Mouse (Mus musculus): Measurements from ENCODE around the gene Tgm7. TPM values are rescaled to one million over a fixed set of nuclear protein-coding genes. Genes with fewer than 3 reads are reported as not detected.

Gene Tgm7
- polyA plus RNA-seq, 1 experiment from 2014 or later, result not detected

- H3K4me3 ChIP-seq (ENCODE audit: low read length), result no peak overlapping the region
- WGBS, result 87% methylated on average over 3 of the region's 3 CpGs
- no peaks in the 10 kb centered on the region for H3K9me3 ChIP-seq (ENCODE audit: control insufficient read depth, low read length)
- H3K9ac ChIP-seq (ENCODE audit: low read depth, low read length), result no peak overlapping the region
- H3K4me2 ChIP-seq (ENCODE audit: low read length), result no peak overlapping the region
- H3K27ac ChIP-seq (ENCODE audit: low read depth, low read length), result no peak overlapping the region
- H3K27me3 ChIP-seq (replicated peaks; ENCODE audit: control insufficient read depth, insufficient read depth, low read length), result no peaks in the 10 kb centered on the region
- ATAC-seq, result no peak
- no peaks in the 10 kb centered on the region for H3K36me3 ChIP-seq (ENCODE audit: control insufficient read depth, insufficient read depth, low read length)
- H3K4me1 ChIP-seq (ENCODE audit: control insufficient read depth, insufficient read depth, low read depth, low read length), result no peaks in the 10 kb centered on the region
These were observed 21.1 kb downstream of the Tgm7 start for GRCm38 (mm10) chr2:121088507-121088906.

DNA sequence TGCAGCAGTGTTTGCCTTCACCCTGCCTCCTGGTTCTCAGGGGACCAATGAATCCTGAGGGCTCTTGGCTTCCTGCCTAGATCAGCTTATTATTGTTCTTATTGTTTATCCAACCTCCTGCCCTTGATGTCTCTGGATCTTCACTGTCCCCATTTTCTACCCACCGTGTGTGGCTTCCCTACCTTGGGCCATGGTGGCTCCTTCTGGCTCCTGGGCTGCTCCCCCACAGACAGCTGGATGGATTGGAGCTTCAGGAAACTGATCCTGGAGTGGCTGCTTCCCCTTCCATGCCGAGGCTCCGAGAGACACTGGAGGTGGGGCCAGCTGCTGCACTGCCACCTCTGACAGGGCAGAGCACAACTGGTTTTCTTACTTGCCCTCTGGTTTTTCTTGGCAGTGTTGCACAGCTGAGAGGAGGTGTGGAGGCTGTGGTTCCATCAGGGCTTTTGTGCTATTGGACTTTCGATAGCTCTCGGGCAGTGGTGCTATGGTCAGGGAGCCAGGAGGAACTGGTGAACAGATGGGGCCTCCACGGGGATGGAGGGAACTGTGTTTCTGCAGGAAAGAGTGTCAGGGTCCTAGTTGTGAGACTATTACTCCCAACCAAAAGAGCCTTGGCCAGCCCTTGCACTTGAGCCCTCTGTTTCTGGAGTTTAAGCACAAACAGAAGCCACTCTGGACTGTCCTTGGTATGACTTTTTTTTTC lies 24.0 kb downstream of the Tgm7 start, which contains the start of gene Tgm5:
Gene Tgm5, minus strand, starts transcription at position 362 of the 706 bp plus-strand sequence.
- WGBS, result 55% methylated on average over 6 of the region's 6 CpGs
- no peak within 1 kb of the TSS for H3K27ac ChIP-seq (ENCODE audit: low read depth, low read length)
- no peaks in the 10 kb centered on the region for H3K4me1 ChIP-seq (ENCODE audit: control insufficient read depth, insufficient read depth, low read depth, low read length)
- H3K27me3 ChIP-seq (replicated peaks; ENCODE audit: control insufficient read depth, insufficient read depth, low read length), result no peaks in the 10 kb centered on the region
- no peak within 1 kb of the TSS for H3K9ac ChIP-seq (ENCODE audit: low read depth, low read length)
- H3K4me2 ChIP-seq (ENCODE audit: low read length), result no peak within 1 kb of the TSS
- no peak for ATAC-seq
- H3K9me3 ChIP-seq (ENCODE audit: control insufficient read depth, low read length), result no peaks in the 10 kb centered on the region
- no peak within 1 kb of the TSS for H3K4me3 ChIP-seq (ENCODE audit: low read length)
- H3K36me3 ChIP-seq (ENCODE audit: control insufficient read depth, insufficient read depth, low read length), result no peaks in the 10 kb centered on the region

DNA sequence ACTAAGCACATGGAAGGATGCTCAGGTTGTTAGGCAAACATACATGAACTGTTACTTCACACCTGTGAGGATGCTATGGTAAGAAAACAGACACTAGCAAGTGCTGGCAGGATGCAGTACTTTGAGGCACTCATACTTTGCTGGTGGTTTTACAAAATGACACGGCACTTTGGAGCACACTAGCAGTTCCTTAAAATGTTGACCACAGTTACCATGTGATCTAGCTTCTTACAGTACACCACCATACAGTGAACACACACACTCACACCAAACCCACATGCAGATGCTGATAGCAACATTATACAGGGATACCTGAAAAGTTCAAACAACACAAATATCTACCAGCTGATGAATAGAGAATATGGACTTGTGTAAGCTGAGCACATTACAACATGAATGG lies 27.0 kb downstream of the Tgm7 start:
- no peak for ATAC-seq
- Histone ChIP-seq H3K9ac (ENCODE audit: low read depth, low read length) (no peak overlapping the region), H3K4me1 (ENCODE audit: control insufficient read depth, insufficient read depth, low read depth, low read length) (no peaks in the 10 kb centered on the region), H3K9me3 (ENCODE audit: control insufficient read depth, low read length) (no peaks in the 10 kb centered on the region), H3K36me3 (ENCODE audit: control insufficient read depth, insufficient read depth, low read length) (no peaks in the 10 kb centered on the region), H3K27me3 (replicated peaks; ENCODE audit: control insufficient read depth, insufficient read depth, low read length) (no peaks in the 10 kb centered on the region), H3K27ac (ENCODE audit: low read depth, low read length) (no peak overlapping the region), H3K4me2 (ENCODE audit: low read length) (no peak overlapping the region), H3K4me3 (ENCODE audit: low read length) (no peak overlapping the region)
- WGBS, result 85% methylated on average over 1 of the region's 1 CpGs

- 82% methylated on average over 7 of the region's 7 CpGs for WGBS
These were observed 34.8 kb downstream of the Tgm7 start for GRCm38 (mm10) chr2:121074747-121075146.

DNA sequence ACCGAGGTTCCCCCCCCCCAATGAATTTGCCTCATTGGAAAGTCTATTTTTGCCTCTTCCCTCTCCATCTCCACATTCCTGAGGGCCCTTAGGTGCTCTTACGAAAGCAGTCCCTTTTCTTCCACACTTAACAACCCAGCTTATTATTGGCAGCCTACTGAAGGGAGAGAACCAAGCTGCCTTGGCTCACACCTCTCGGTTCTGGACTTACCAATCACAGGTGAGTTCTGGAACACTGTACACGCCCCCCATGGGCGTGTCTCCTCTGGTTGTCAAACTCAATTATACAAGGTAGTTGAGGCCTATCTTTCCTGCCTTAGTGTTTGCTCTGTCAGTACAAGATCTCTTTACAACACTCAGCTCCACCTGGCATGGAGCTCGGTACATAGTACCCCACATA lies 37.7 kb downstream of the Tgm7 start:
- H3K27ac ChIP-seq (ENCODE audit: low read depth, low read length), result no peak overlapping the region
- no peaks in the 10 kb centered on the region for H3K9me3 ChIP-seq (ENCODE audit: control insufficient read depth, low read length)
- no peak for ATAC-seq

More at GRCm38 (mm10) chr2:121074747-121075146, 34.8 kb downstream of the Tgm7 start:
- no peak overlapping the region for H3K9ac ChIP-seq (ENCODE audit: low read depth, low read length)
- H3K4me2 ChIP-seq (ENCODE audit: low read length), result no peak overlapping the region
- H3K27me3 ChIP-seq (replicated peaks; ENCODE audit: control insufficient read depth, insufficient read depth, low read length), result no peaks in the 10 kb centered on the region
- H3K9me3 ChIP-seq (ENCODE audit: control insufficient read depth, low read length), result no peaks in the 10 kb centered on the region
- no peaks in the 10 kb centered on the region for H3K4me1 ChIP-seq (ENCODE audit: control insufficient read depth, insufficient read depth, low read depth, low read length)
- no peaks in the 10 kb centered on the region for H3K36me3 ChIP-seq (ENCODE audit: control insufficient read depth, insufficient read depth, low read length)
- no peak overlapping the region for H3K4me3 ChIP-seq (ENCODE audit: low read length)
- no peak for ATAC-seq
- H3K27ac ChIP-seq (ENCODE audit: low read depth, low read length), result no peak overlapping the region

GRCm38 (mm10) chr2:121069506-121069905 lies 40.1 kb downstream of the Tgm7 start:
- WGBS, result 69% methylated on average over 6 of the region's 6 CpGs
- H3K4me1 ChIP-seq (ENCODE audit: control insufficient read depth, insufficient read depth, low read depth, low read length), result no peaks in the 10 kb centered on the region
- H3K4me2 ChIP-seq (ENCODE audit: low read length), result no peak overlapping the region
- no peak for ATAC-seq
- H3K27ac ChIP-seq (ENCODE audit: low read depth, low read length), result no peak overlapping the region
- no peak overlapping the region for H3K9ac ChIP-seq (ENCODE audit: low read depth, low read length)
- no peaks in the 10 kb centered on the region for H3K9me3 ChIP-seq (ENCODE audit: control insufficient read depth, low read length)
- H3K4me3 ChIP-seq (ENCODE audit: low read length), result no peak overlapping the region
- no peaks in the 10 kb centered on the region for H3K36me3 ChIP-seq (ENCODE audit: control insufficient read depth, insufficient read depth, low read length)
- H3K27me3 ChIP-seq (replicated peaks; ENCODE audit: control insufficient read depth, insufficient read depth, low read length), result no peaks in the 10 kb centered on the region

More for the DNA sequence above, 37.7 kb downstream of the Tgm7 start:
- WGBS, result 83% methylated on average over 6 of the region's 6 CpGs
- Histone ChIP-seq H3K27me3 (replicated peaks; ENCODE audit: control insufficient read depth, insufficient read depth, low read length) (no peaks in the 10 kb centered on the region), H3K4me2 (ENCODE audit: low read length) (no peak overlapping the region), H3K36me3 (ENCODE audit: control insufficient read depth, insufficient read depth, low read length) (no peaks in the 10 kb centered on the region), H3K9ac (ENCODE audit: low read depth, low read length) (no peak overlapping the region), H3K4me1 (ENCODE audit: control insufficient read depth, insufficient read depth, low read depth, low read length) (no peaks in the 10 kb centered on the region), H3K4me3 (ENCODE audit: low read length) (no peak overlapping the region)

DNA sequence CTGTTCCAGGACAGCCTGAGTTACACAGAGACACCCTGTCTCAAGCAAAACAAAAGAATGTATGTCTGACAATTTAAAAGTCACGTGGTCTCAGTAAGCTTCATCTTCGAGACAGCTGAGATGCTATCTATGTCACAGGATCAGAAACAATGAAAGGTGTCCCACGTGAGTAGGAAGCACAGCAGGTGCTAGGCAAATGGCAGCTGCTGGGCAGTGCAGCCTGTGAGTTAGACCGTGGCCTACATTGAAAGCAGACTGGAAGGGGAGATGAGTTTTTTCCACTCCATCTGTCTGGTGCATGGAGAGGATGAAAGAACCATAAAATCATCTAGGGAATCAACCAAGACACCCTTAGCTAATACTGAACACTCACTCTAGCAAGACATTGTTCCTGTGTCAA lies 42.5 kb downstream of the Tgm7 start:
- 56% methylated on average over 4 of the region's 4 CpGs for WGBS
- Histone ChIP-seq H3K27me3 (replicated peaks; ENCODE audit: control insufficient read depth, insufficient read depth, low read length) (no peaks in the 10 kb centered on the region), H3K4me2 (ENCODE audit: low read length) (no peak overlapping the region), H3K4me3 (ENCODE audit: low read length) (no peak overlapping the region), H3K9ac (ENCODE audit: low read depth, low read length) (no peak overlapping the region), H3K9me3 (ENCODE audit: control insufficient read depth, low read length) (no peaks in the 10 kb centered on the region), H3K4me1 (ENCODE audit: control insufficient read depth, insufficient read depth, low read depth, low read length) (no peaks in the 10 kb centered on the region), H3K27ac (ENCODE audit: low read depth, low read length) (no peak overlapping the region), H3K36me3 (ENCODE audit: control insufficient read depth, insufficient read depth, low read length) (no peaks in the 10 kb centered on the region)
- ATAC-seq, result no peak

DNA sequence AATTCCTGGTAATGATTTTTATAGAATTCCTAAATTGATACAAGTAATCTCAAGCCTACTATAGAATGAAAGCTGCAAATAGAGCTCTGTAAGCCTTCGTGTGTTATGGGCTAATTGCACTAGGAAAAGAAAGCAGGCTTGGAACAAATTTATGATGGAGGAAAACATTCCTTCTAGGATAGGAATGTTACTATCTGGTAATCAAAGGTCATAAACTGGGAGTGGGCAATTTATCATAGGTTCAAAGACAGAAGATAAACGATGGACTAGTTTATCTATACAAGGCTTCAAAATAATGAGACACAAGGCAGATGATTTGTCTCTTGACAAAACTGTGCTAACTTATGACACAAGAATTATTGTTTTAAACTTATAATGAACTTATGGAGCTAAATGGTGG lies 48.3 kb downstream of the Tgm7 start:
- Histone ChIP-seq H3K4me2 (ENCODE audit: low read length) (no peak overlapping the region), H3K4me3 (ENCODE audit: low read length) (no peak overlapping the region), H3K4me1 (ENCODE audit: control insufficient read depth, insufficient read depth, low read depth, low read length) (no peaks in the 10 kb centered on the region), H3K27ac (ENCODE audit: low read depth, low read length) (no peak overlapping the region), H3K36me3 (ENCODE audit: control insufficient read depth, insufficient read depth, low read length) (no peaks in the 10 kb centered on the region), H3K27me3 (replicated peaks; ENCODE audit: control insufficient read depth, insufficient read depth, low read length) (no peaks in the 10 kb centered on the region), H3K9ac (ENCODE audit: low read depth, low read length) (no peak overlapping the region), H3K9me3 (ENCODE audit: control insufficient read depth, low read length) (no peaks in the 10 kb centered on the region)
- WGBS, result 91% methylated on average over 2 of the region's 2 CpGs
- no peak for ATAC-seq

DNA sequence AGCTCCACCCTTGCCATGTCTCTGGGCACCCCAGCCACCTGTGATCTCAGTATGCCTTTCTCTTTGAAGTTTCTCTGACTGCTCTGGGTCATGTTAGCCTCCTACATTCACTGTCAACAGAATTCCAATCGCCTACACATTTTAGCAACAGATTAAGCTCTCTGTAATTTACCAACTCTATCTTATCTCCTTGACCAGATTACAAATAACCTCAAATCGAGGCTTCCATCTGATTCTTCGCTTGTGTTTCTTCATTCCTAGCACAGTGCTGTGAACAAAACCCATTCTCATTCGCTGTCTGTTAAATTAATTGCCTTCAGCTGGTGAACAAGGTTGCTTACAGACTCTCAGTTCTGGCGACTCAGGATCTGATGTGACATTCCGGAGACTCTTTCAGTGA lies 51.6 kb downstream of the Tgm7 start:
- H3K27ac ChIP-seq (ENCODE audit: low read depth, low read length), result no peak overlapping the region
- 76% methylated on average over 6 of the region's 6 CpGs for WGBS

More for the DNA sequence above, 51.6 kb downstream of the Tgm7 start:
- no peak for ATAC-seq
- H3K4me1 ChIP-seq (ENCODE audit: control insufficient read depth, insufficient read depth, low read depth, low read length), result no peaks in the 10 kb centered on the region
- no peaks in the 10 kb centered on the region for H3K36me3 ChIP-seq (ENCODE audit: control insufficient read depth, insufficient read depth, low read length)
- no peaks in the 10 kb centered on the region for H3K27me3 ChIP-seq (replicated peaks; ENCODE audit: control insufficient read depth, insufficient read depth, low read length)
- H3K9me3 ChIP-seq (ENCODE audit: control insufficient read depth, low read length), result no peaks in the 10 kb centered on the region
- no peak overlapping the region for H3K9ac ChIP-seq (ENCODE audit: low read depth, low read length)
- no peak overlapping the region for H3K4me2 ChIP-seq (ENCODE audit: low read length)
- H3K4me3 ChIP-seq (ENCODE audit: low read length), result no peak overlapping the region

Data from hindbrain, embryonic 16.5 days (tissue).